In genomic region chr4:43578376-43579204, GRCm38 (mm10) we compare ENCODE assay signal across 8 mouse cellular contexts. TPM values are rescaled to one million over a fixed set of nuclear protein-coding genes. Genes with fewer than 3 reads are reported as not detected.
DNase-seq lines count a peak whose midpoint lies in the region; ATAC-seq lines count a peak whose summit lies in the region.

Gene Rgp1, plus strand, starts transcription at chr4:43578715.
Gene Gba2, minus strand, starts transcription at chr4:43578873.

- intact Hi-C loops in left cerebral cortex, postnatal 25 days (cut with DNase I), result loop anchor here (1.0 to 5.0 kb wide), 2 partner anchors 16 to 136 kb away; partner anchors contain the start of genes Creb3, Tesk1 and Tln1

- H3K27me3 ChIP-seq in intestine, embryonic 16.5 days (replicated peaks; ENCODE audit: control insufficient read depth, insufficient read depth, low read length), result no peaks in the 10 kb centered on the region

- peak; percentile 99 for ATAC-seq in intestine, embryonic 16.5 days

- peaks cover 12% of the 10 kb centered on the region; the same call in 1 of the 2 replicates for H3K36me3 ChIP-seq in intestine, embryonic 16.5 days (ENCODE audit: control insufficient read depth, insufficient read depth, low read length)

- under 1% methylated on average over 76 of the region's 76 CpGs for WGBS in intestine, embryonic 16.5 days

- peak within 1 kb of the TSS; percentile 55 for H3K4me2 ChIP-seq in intestine, embryonic 16.5 days (ENCODE audit: low read depth, low read length)

- H3K4me1 ChIP-seq in intestine, embryonic 16.5 days (ENCODE audit: control insufficient read depth, insufficient read depth, low read length), result peaks cover 28% of the 10 kb centered on the region

- peak within 1 kb of the TSS; percentile 65 for H3K4me3 ChIP-seq in intestine, embryonic 16.5 days (ENCODE audit: low read length)

- DNase-seq in adrenal gland, adult 8-10 months, result peak; percentile 88
- peak; percentile 65 for DNase-seq in embryo, embryonic 11.5 days (ENCODE audit: low read depth, low spot score)
- DNase-seq in gastrocnemius, postnatal 4 days (ENCODE audit: low spot score in 2 of 2), result peak; percentile 69 to 85
- DNase-seq in left cerebral cortex, postnatal 25 days (ENCODE audit: low spot score in 2 of 2), result peak; percentile 89 to 90
- peak; percentile 79 for DNase-seq in mesoderm, embryonic 11.5 days (ENCODE audit: low read depth, low spot score)
- DNase-seq in right cerebral cortex, postnatal 25 days, result peak; percentile 90
- peak; percentile 87 to 89 for DNase-seq in urinary bladder, postnatal 36 days (ENCODE audit: low spot score in 2 of 2)

- no peaks in the 10 kb centered on the region for H3K9me3 ChIP-seq in intestine, embryonic 16.5 days (ENCODE audit: control insufficient read depth, low read length)

- peak within 1 kb of the TSS; percentile 81 for H3K9ac ChIP-seq in intestine, embryonic 16.5 days (ENCODE audit: low read depth, low read length)

- H3K27ac ChIP-seq in intestine, embryonic 16.5 days (ENCODE audit: low read length), result peak within 1 kb of the TSS; percentile 91

RNA-seq across cellular contexts. Expression of gene Rgp1, which starts in this region (rescaled TPM):
- 10 to 100 TPM; 41.0 to 66.1 (median 56.9) TPM for total RNA-seq in adrenal gland, adult 8-10 months (2022)
- 10 to 100 TPM; 37.1 to 41.3 TPM for total RNA-seq in gastrocnemius, postnatal 4 days (2021)
- 18.2 and 19.5 TPM in 2 replicates for polyA plus RNA-seq in intestine, embryonic 16.5 days (2015; fragmentation: Nextera tagmentation; extraction: Ambion mirVana)
- 10 to 100 TPM; 44.3 to 46.7 TPM for total RNA-seq in left cerebral cortex, postnatal 25 days (2021)

RNA-seq across cellular contexts. Expression of gene Gba2, which starts in this region (rescaled TPM):
- 10 to 100 TPM; 11.1 to 19.1 (median 15.7) TPM for total RNA-seq in adrenal gland, adult 8-10 months (2022)
- 10 to 100 TPM; 11.5 to 12.0 TPM for total RNA-seq in gastrocnemius, postnatal 4 days (2021)
- polyA plus RNA-seq in intestine, embryonic 16.5 days (2015; fragmentation: Nextera tagmentation; extraction: Ambion mirVana), result 12.5 and 12.9 TPM in 2 replicates
- total RNA-seq in left cerebral cortex, postnatal 25 days (2021), result 10 to 100 TPM; 65.9 to 69.4 TPM

Comparison
In these comparisons a context has a peak if more than half of its experiments do, and no peak if none do; other contexts are left out.
1. Peak in every context shown above with its lines: DNase-seq, ATAC-seq, H3K4me3 ChIP-seq and H3K27ac ChIP-seq.